Mouse (Mus musculus) hindbrain, embryonic 13.5 days (tissue): ENCODE data around the gene Arhgef19. TPM values are rescaled to one million over a fixed set of nuclear protein-coding genes. Genes with fewer than 3 reads are reported as not detected.

Experiments used
- ATAC-seq: fragments of 200-750 bp; cut with Nextera tagmentation; 2 replicates; pipeline ENCODE4 v1.8.0; 2017; ENCODE audit warnings: moderate TSS enrichment; ENCODE audit not compliant: low FRiP score
- H3K27ac ChIP-seq: fragments of 300-500 bp; sonication (generic); 2 replicates; pipeline ENCODE4 v1.5.1; 2015; ENCODE audit warnings: inconsistent platforms, mild to moderate bottlenecking, moderate library complexity
- H3K27me3 ChIP-seq: fragments of 300-500 bp; sonication (generic); 2 replicates; pipeline ENCODE4 v1.6.1; 2015; ENCODE audit warnings: mild to moderate bottlenecking, inconsistent platforms
- H3K36me3 ChIP-seq: fragments of 300-500 bp; sonication (generic); 2 replicates; pipeline ENCODE4 v1.6.1; 2015; ENCODE audit warnings: mild to moderate bottlenecking, inconsistent platforms
- H3K4me1 ChIP-seq: fragments of 300-500 bp; sonication (generic); replicated peaks from 2 replicates; pipeline ENCODE4 v1.6.1; 2015; ENCODE audit warnings: inconsistent platforms
- H3K4me2 ChIP-seq: fragments of 300-500 bp; sonication (generic); 2 replicates; pipeline ENCODE4 v1.6.1; 2015; ENCODE audit warnings: inconsistent platforms, mild to moderate bottlenecking, moderate library complexity
- H3K4me3 ChIP-seq: fragments of 300-500 bp; sonication (generic); 2 replicates; pipeline ENCODE4 v1.5.1; 2015; ENCODE audit warnings: mild to moderate bottlenecking, inconsistent platforms
- H3K9ac ChIP-seq: fragments of 300-500 bp; sonication (generic); 2 replicates; pipeline ENCODE4 v1.6.1; 2015; ENCODE audit warnings: mild to moderate bottlenecking, inconsistent platforms
- H3K9me3 ChIP-seq: fragments of 300-500 bp; sonication (generic); 2 replicates; pipeline ENCODE4 v1.6.1; 2016; ENCODE audit warnings: inconsistent platforms
- WGBS: fragments of 180-500 bp; shearing (Covaris S2); methylation state at CpG from one replicate; pipeline ENCODE4 v1.1.7; 2015; 5-methylcytosine and 5-hydroxymethylcytosine counted together
- polyA plus RNA-seq: library from polyadenylated mRNA; unstranded; fragments of >200 nt; fragmentation: Nextera tagmentation; extraction: Ambion mirVana; gene quantifications from 2 replicates; pipeline ENCODE4 v1.2.1, GENCODE M21; 2015

Gene Arhgef19
- polyA plus RNA-seq, 1 experiment from 2014 or later: 1.4 TPM

GRCm38 (mm10) chr4:141271228-141271627 lies 31.9 kb downstream of the Arhgef19 start:
- Histone ChIP-seq H3K27ac (no peak overlapping the region), H3K4me1 (peaks cover 16% of the 10 kb centered on the region), H3K9me3 (0 out of 2 replicates have a peak, but pooled peaks cover 1% of the 10 kb centered on the region), H3K27me3 (peaks cover 26% of the 10 kb centered on the region), H3K4me2 (no peak overlapping the region), H3K36me3 (no peaks in the 10 kb centered on the region), H3K9ac (no peak overlapping the region), H3K4me3 (no peak overlapping the region)
- no peak for ATAC-seq
- WGBS: 77% methylated on average over 7 of the region's 7 CpGs

- H3K9ac ChIP-seq: no peak overlapping the region
- no peaks in the 10 kb centered on the region for H3K36me3 ChIP-seq
- WGBS: 82% methylated on average over 6 of the region's 6 CpGs
- H3K4me2 ChIP-seq: no peak overlapping the region
- peaks cover 26% of the 10 kb centered on the region for H3K27me3 ChIP-seq
- no peak overlapping the region for H3K4me3 ChIP-seq
- H3K27ac ChIP-seq: no peak overlapping the region
- H3K4me1 ChIP-seq: peaks cover 16% of the 10 kb centered on the region
- no peaks in the 10 kb centered on the region for H3K9me3 ChIP-seq
- no peak for ATAC-seq
Measured at GRCm38 (mm10) chr4:141271721-141272120, 32.4 kb downstream of the Arhgef19 start.

GRCm38 (mm10) chr4:141272878-141273277 lies 33.6 kb downstream of the Arhgef19 start:
- Histone ChIP-seq H3K4me3 (no peak overlapping the region), H3K27ac (no peak overlapping the region), H3K27me3 (peaks cover 26% of the 10 kb centered on the region), H3K4me1 (peaks cover 21% of the 10 kb centered on the region), H3K9me3 (no peaks in the 10 kb centered on the region), H3K4me2 (peak overlapping the region; percentile 36), H3K9ac (0 out of 2 replicates have a peak overlapping the region, but pooled peaks have one; percentile 36), H3K36me3 (no peaks in the 10 kb centered on the region)
- ATAC-seq: no peak
- WGBS: 27% methylated on average over 14 of the region's 14 CpGs

GRCm38 (mm10) chr4:141273296-141273695 lies 34.0 kb downstream of the Arhgef19 start:
- H3K27ac ChIP-seq: no peak overlapping the region

GRCm38 (mm10) chr4:141274485-141275341 lies 35.4 kb downstream of the Arhgef19 start:
- peak; percentile 44 for ATAC-seq
- 33% methylated on average over 23 of the region's 23 CpGs for WGBS

More at GRCm38 (mm10) chr4:141273296-141273695, 34.0 kb downstream of the Arhgef19 start:
- no peaks in the 10 kb centered on the region for H3K36me3 ChIP-seq
- WGBS: 21% methylated on average over 12 of the region's 12 CpGs
- H3K27me3 ChIP-seq: peaks cover 30% of the 10 kb centered on the region
- peak; percentile 67 for ATAC-seq
- peak overlapping the region; percentile 36 for H3K4me2 ChIP-seq
- 0 out of 2 replicates have a peak overlapping the region, but pooled peaks have one; percentile 36 for H3K9ac ChIP-seq
- H3K4me1 ChIP-seq: peaks cover 25% of the 10 kb centered on the region
- H3K9me3 ChIP-seq: no peaks in the 10 kb centered on the region
- H3K4me3 ChIP-seq: no peak overlapping the region

GRCm38 (mm10) chr4:141277157-141277556 lies 37.9 kb downstream of the Arhgef19 start:
- WGBS: 83% methylated on average over 8 of the region's 8 CpGs
- no peaks in the 10 kb centered on the region for H3K9me3 ChIP-seq
- no peak for ATAC-seq
- peaks cover 33% of the 10 kb centered on the region for H3K4me1 ChIP-seq
- no peak overlapping the region for H3K9ac ChIP-seq
- H3K27ac ChIP-seq: no peak overlapping the region
- H3K4me3 ChIP-seq: no peak overlapping the region
- peaks cover 31% of the 10 kb centered on the region for H3K27me3 ChIP-seq
- H3K4me2 ChIP-seq: no peak overlapping the region
- H3K36me3 ChIP-seq: no peaks in the 10 kb centered on the region

More at GRCm38 (mm10) chr4:141274485-141275341, 35.4 kb downstream of the Arhgef19 start:
- Histone ChIP-seq H3K4me1 (peaks cover 33% of the 10 kb centered on the region), H3K9me3 (no peaks in the 10 kb centered on the region), H3K4me2 (peak overlapping the region; percentile 23), H3K9ac (no peak overlapping the region), H3K27ac (0 out of 2 replicates have a peak overlapping the region, but pooled peaks have one; percentile 44), H3K27me3 (peaks cover 31% of the 10 kb centered on the region), H3K36me3 (no peaks in the 10 kb centered on the region), H3K4me3 (no peak overlapping the region)

- Histone ChIP-seq H3K9me3 (no peaks in the 10 kb centered on the region), H3K27ac (peak overlapping the region; percentile 55), H3K9ac (no peak overlapping the region), H3K36me3 (no peaks in the 10 kb centered on the region), H3K4me3 (no peak overlapping the region), H3K4me2 (no peak overlapping the region), H3K4me1 (peaks cover 33% of the 10 kb centered on the region), H3K27me3 (peaks cover 27% of the 10 kb centered on the region)
- WGBS: 71% methylated on average over 7 of the region's 7 CpGs
- ATAC-seq: no peak
Measured at GRCm38 (mm10) chr4:141278154-141278553, 38.9 kb downstream of the Arhgef19 start.

GRCm38 (mm10) chr4:141279327-141279726 lies 40.0 kb downstream of the Arhgef19 start:
- ATAC-seq: no peak
- 54% methylated on average over 15 of the region's 15 CpGs for WGBS
- H3K4me3 ChIP-seq: no peak overlapping the region
- peaks cover 22% of the 10 kb centered on the region for H3K27me3 ChIP-seq
- H3K4me1 ChIP-seq: peaks cover 35% of the 10 kb centered on the region
- no peak overlapping the region for H3K27ac ChIP-seq
- no peaks in the 10 kb centered on the region for H3K9me3 ChIP-seq
- no peak overlapping the region for H3K4me2 ChIP-seq
- H3K9ac ChIP-seq: no peak overlapping the region
- no peaks in the 10 kb centered on the region for H3K36me3 ChIP-seq

GRCm38 (mm10) chr4:141279783-141280182 lies 40.5 kb downstream of the Arhgef19 start:
- Histone ChIP-seq H3K4me2 (no peak overlapping the region), H3K4me1 (peaks cover 31% of the 10 kb centered on the region), H3K4me3 (no peak overlapping the region), H3K27me3 (peaks cover 20% of the 10 kb centered on the region), H3K9ac (no peak overlapping the region), H3K36me3 (no peaks in the 10 kb centered on the region), H3K9me3 (no peaks in the 10 kb centered on the region), H3K27ac (no peak overlapping the region)
- 92% methylated on average over 6 of the region's 6 CpGs for WGBS
- ATAC-seq: no peak

- 85% methylated on average over 1 of the region's 1 CpGs for WGBS
Measured at GRCm38 (mm10) chr4:141280471-141280870, 41.2 kb downstream of the Arhgef19 start.

GRCm38 (mm10) chr4:141281153-141281552 lies 41.9 kb downstream of the Arhgef19 start:
- Histone ChIP-seq H3K27me3 (peaks cover 28% of the 10 kb centered on the region), H3K9me3 (no peaks in the 10 kb centered on the region), H3K4me2 (no peak overlapping the region), H3K36me3 (no peaks in the 10 kb centered on the region), H3K27ac (no peak overlapping the region), H3K4me1 (peaks cover 26% of the 10 kb centered on the region), H3K9ac (no peak overlapping the region), H3K4me3 (no peak overlapping the region)
- WGBS: 36% methylated on average over 6 of the region's 6 CpGs
- no peak for ATAC-seq

More at GRCm38 (mm10) chr4:141280471-141280870, 41.2 kb downstream of the Arhgef19 start:
- peaks cover 26% of the 10 kb centered on the region for H3K27me3 ChIP-seq
- no peaks in the 10 kb centered on the region for H3K36me3 ChIP-seq
- no peak overlapping the region for H3K4me2 ChIP-seq
- no peak for ATAC-seq
- no peak overlapping the region for H3K4me3 ChIP-seq
- H3K4me1 ChIP-seq: peaks cover 26% of the 10 kb centered on the region
- no peak overlapping the region for H3K9ac ChIP-seq
- no peak overlapping the region for H3K27ac ChIP-seq
- H3K9me3 ChIP-seq: no peaks in the 10 kb centered on the region

- no peak overlapping the region for H3K4me2 ChIP-seq
- peaks cover 26% of the 10 kb centered on the region for H3K4me1 ChIP-seq
- H3K9ac ChIP-seq: no peak overlapping the region
- H3K27ac ChIP-seq: no peak overlapping the region
- no peaks in the 10 kb centered on the region for H3K9me3 ChIP-seq
- ATAC-seq: no peak
- 81% methylated on average over 1 of the region's 1 CpGs for WGBS
- H3K4me3 ChIP-seq: no peak overlapping the region
- peaks cover 31% of the 10 kb centered on the region for H3K27me3 ChIP-seq
- no peaks in the 10 kb centered on the region for H3K36me3 ChIP-seq
Measured at GRCm38 (mm10) chr4:141281578-141281977, 42.3 kb downstream of the Arhgef19 start.
